Mouse (Mus musculus): ENCODE data around the gene Samd4b.

The Samd4b gene

GRCm38 (mm10) chr7:28591862-28592261 is 6.1 kb downstream of the Samd4b start:
- no peak for DNase-seq (ENCODE audit: low spot score in 2 of 2)

GRCm38 (mm10) chr7:28587644-28588043 is 10.3 kb downstream of the Samd4b start:
- DNase-seq (ENCODE audit: low spot score in 2 of 2): no peak

GRCm38 (mm10) chr7:28586663-28587411 is 11.1 kb downstream of the Samd4b start:
- DNase-seq (ENCODE audit: low spot score in 2 of 2): no peak

GRCm38 (mm10) chr7:28585001-28585400 is 12.9 kb downstream of the Samd4b start:
- DNase-seq (ENCODE audit: low spot score in 2 of 2): no peak

- no peak for DNase-seq (ENCODE audit: low spot score in 2 of 2)
Measured at GRCm38 (mm10) chr7:28584468-28584867, 13.5 kb downstream of the Samd4b start.

- no peak for DNase-seq (ENCODE audit: low spot score in 2 of 2)
Measured at GRCm38 (mm10) chr7:28583570-28584344, 14.2 kb downstream of the Samd4b start.

GRCm38 (mm10) chr7:28582841-28583240 is 15.1 kb downstream of the Samd4b start:
- DNase-seq (ENCODE audit: low spot score in 2 of 2): no peak

- peak in 1 of 2 experiments; percentile 58 for DNase-seq (ENCODE audit: low spot score in 2 of 2)
Measured at GRCm38 (mm10) chr7:28581721-28582120, 16.2 kb downstream of the Samd4b start.

- no peak for DNase-seq (ENCODE audit: low spot score in 2 of 2)
Measured at GRCm38 (mm10) chr7:28579826-28580225, 18.1 kb downstream of the Samd4b start.

GRCm38 (mm10) chr7:28578543-28579053 is 19.3 kb downstream of the Samd4b start:
- DNase-seq (ENCODE audit: low spot score in 2 of 2): no peak

GRCm38 (mm10) chr7:28577826-28578542 is 20.0 kb downstream of the Samd4b start:
- no peak for DNase-seq (ENCODE audit: low spot score in 2 of 2)

GRCm38 (mm10) chr7:28576271-28576914 is 21.6 kb downstream of the Samd4b start:
- no peak for DNase-seq (ENCODE audit: low spot score in 2 of 2)

GRCm38 (mm10) chr7:28575597-28575996 is 22.3 kb downstream of the Samd4b start:
- no peak for DNase-seq (ENCODE audit: low spot score in 2 of 2)

GRCm38 (mm10) chr7:28573236-28573635 is 24.7 kb downstream of the Samd4b start:
- DNase-seq (ENCODE audit: low spot score in 2 of 2): no peak

- DNase-seq (ENCODE audit: low spot score in 2 of 2): no peak
Measured at GRCm38 (mm10) chr7:28572689-28573088, 25.3 kb downstream of the Samd4b start.

- no peak for DNase-seq (ENCODE audit: low spot score in 2 of 2)
Measured at GRCm38 (mm10) chr7:28570982-28571682, 26.8 kb downstream of the Samd4b start.

GRCm38 (mm10) chr7:28570291-28570981 is 27.5 kb downstream of the Samd4b start:
- DNase-seq (ENCODE audit: low spot score in 2 of 2): no peak

- peak; percentile 63 to 86 for DNase-seq (ENCODE audit: low spot score in 2 of 2)
Measured at GRCm38 (mm10) chr7:28568253-28568652, 29.7 kb downstream of the Samd4b start.

- no peak for DNase-seq (ENCODE audit: low spot score in 2 of 2)
Measured at GRCm38 (mm10) chr7:28567539-28567938, 30.4 kb downstream of the Samd4b start.

GRCm38 (mm10) chr7:28565407-28565806 is 32.5 kb downstream of the Samd4b start:
- DNase-seq (ENCODE audit: low spot score in 2 of 2): no peak
